Mouse (Mus musculus): ENCODE data around the gene Mknk1. TPM values are rescaled to one million over a fixed set of nuclear protein-coding genes. Genes with fewer than 3 reads are reported as not detected.
A peak's percentile ranks its signal among the peaks of the same experiment; 100 is the strongest.

The Mknk1 gene
- polyA plus RNA-seq (2016; fragmentation: Nextera tagmentation; extraction: Ambion mirVana): 23.1 and 29.6 TPM in 2 replicates

GRCm38 (mm10) chr4:115838696-115839641 is at the start of gene Mknk1:
Gene Mknk1, plus strand, starts transcription at chr4:115839198.
- Histone ChIP-seq H3K27ac (peak within 1 kb of the TSS; percentile 85), H3K9me3 (replicated peaks) (no peaks in the 10 kb centered on the region), H3K36me3 (no peaks in the 10 kb centered on the region), H3K4me3 (peak within 1 kb of the TSS; percentile 76), H3K27me3 (ENCODE audit: low read depth, poor library complexity, severe bottlenecking) (no peaks in the 10 kb centered on the region), H3K4me1 (peaks cover 15% of the 10 kb centered on the region)
- 3% methylated on average over 51 of the region's 51 CpGs for WGBS
- peak; percentile 93 for DNase-seq (ENCODE audit: low spot score)

GRCm38 (mm10) chr4:115790864-115791263 is 48.1 kb upstream of the Mknk1 start:
- WGBS: 84% methylated on average over 3 of the region's 3 CpGs
- Histone ChIP-seq H3K4me1 (peaks cover 11% of the 10 kb centered on the region), H3K36me3 (peaks cover 62% of the 10 kb centered on the region), H3K4me3 (no peak overlapping the region), H3K9me3 (replicated peaks) (no peaks in the 10 kb centered on the region), H3K27me3 (ENCODE audit: low read depth, poor library complexity, severe bottlenecking) (no peaks in the 10 kb centered on the region), H3K27ac (no peak overlapping the region)
- DNase-seq (ENCODE audit: low spot score): no peak

GRCm38 (mm10) chr4:115795360-115795759 is 43.6 kb upstream of the Mknk1 start:
- H3K4me3 ChIP-seq: no peak overlapping the region
- H3K27me3 ChIP-seq (ENCODE audit: low read depth, poor library complexity, severe bottlenecking): no peaks in the 10 kb centered on the region
- peaks cover 78% of the 10 kb centered on the region for H3K36me3 ChIP-seq
- WGBS: 65% methylated on average over 3 of the region's 3 CpGs
- no peak overlapping the region; the same call in 1 of the 2 replicates for H3K27ac ChIP-seq
- H3K9me3 ChIP-seq (replicated peaks): no peaks in the 10 kb centered on the region
- no peak for DNase-seq (ENCODE audit: low spot score)
- H3K4me1 ChIP-seq: peaks cover 10% of the 10 kb centered on the region; the same call in 1 of the 2 replicates

GRCm38 (mm10) chr4:115799981-115800380 is 39.0 kb upstream of the Mknk1 start:
- DNase-seq (ENCODE audit: low spot score): no peak
- 95% methylated on average over 3 of the region's 3 CpGs for WGBS
- Histone ChIP-seq H3K4me1 (peaks cover 7% of the 10 kb centered on the region; the same call in 1 of the 2 replicates), H3K27me3 (ENCODE audit: low read depth, poor library complexity, severe bottlenecking) (no peaks in the 10 kb centered on the region), H3K4me3 (no peak overlapping the region), H3K9me3 (replicated peaks) (no peaks in the 10 kb centered on the region), H3K27ac (no peak overlapping the region), H3K36me3 (peaks cover 70% of the 10 kb centered on the region)

GRCm38 (mm10) chr4:115812326-115812725 is 26.7 kb upstream of the Mknk1 start:
- Histone ChIP-seq H3K36me3 (peaks cover 46% of the 10 kb centered on the region), H3K4me3 (no peak overlapping the region), H3K27ac (no peak overlapping the region), H3K27me3 (ENCODE audit: low read depth, poor library complexity, severe bottlenecking) (no peaks in the 10 kb centered on the region), H3K4me1 (no peaks in the 10 kb centered on the region), H3K9me3 (replicated peaks) (no peaks in the 10 kb centered on the region)
- 95% methylated on average over 4 of the region's 4 CpGs for WGBS
- no peak for DNase-seq (ENCODE audit: low spot score)

- no peak overlapping the region for H3K27ac ChIP-seq
- no peaks in the 10 kb centered on the region for H3K4me1 ChIP-seq
- WGBS: 94% methylated on average over 5 of the region's 5 CpGs
- H3K27me3 ChIP-seq (ENCODE audit: low read depth, poor library complexity, severe bottlenecking): no peaks in the 10 kb centered on the region
- no peak overlapping the region for H3K4me3 ChIP-seq
- DNase-seq (ENCODE audit: low spot score): no peak
- peaks cover 40% of the 10 kb centered on the region for H3K36me3 ChIP-seq
- no peaks in the 10 kb centered on the region for H3K9me3 ChIP-seq (replicated peaks)
These were observed 23.4 kb upstream of the Mknk1 start for GRCm38 (mm10) chr4:115815606-115816005.

- H3K4me1 ChIP-seq: peaks cover 7% of the 10 kb centered on the region
- H3K27ac ChIP-seq: no peak overlapping the region
- H3K9me3 ChIP-seq (replicated peaks): no peaks in the 10 kb centered on the region
- H3K27me3 ChIP-seq (ENCODE audit: low read depth, poor library complexity, severe bottlenecking): no peaks in the 10 kb centered on the region
- H3K36me3 ChIP-seq: peaks cover 6% of the 10 kb centered on the region; the same call in 1 of the 2 replicates
- no peak overlapping the region for H3K4me3 ChIP-seq
- WGBS: 70% methylated on average over 3 of the region's 3 CpGs
- DNase-seq (ENCODE audit: low spot score): peak; percentile 17
These were observed 18.8 kb upstream of the Mknk1 start for GRCm38 (mm10) chr4:115820199-115820598.

GRCm38 (mm10) chr4:115820944-115821343 is 18.1 kb upstream of the Mknk1 start:
- Histone ChIP-seq H3K27me3 (ENCODE audit: low read depth, poor library complexity, severe bottlenecking) (no peaks in the 10 kb centered on the region), H3K4me1 (peaks cover 7% of the 10 kb centered on the region), H3K4me3 (no peak overlapping the region), H3K36me3 (no peaks in the 10 kb centered on the region), H3K9me3 (replicated peaks) (no peaks in the 10 kb centered on the region), H3K27ac (no peak overlapping the region)
- WGBS: 74% methylated on average over 3 of the region's 3 CpGs
- DNase-seq (ENCODE audit: low spot score): peak; percentile 21

- no peaks in the 10 kb centered on the region for H3K9me3 ChIP-seq (replicated peaks)
- H3K36me3 ChIP-seq: no peaks in the 10 kb centered on the region
- H3K27ac ChIP-seq: no peak overlapping the region
- 0 out of 2 replicates have a peak, but pooled peaks cover 1% of the 10 kb centered on the region for H3K27me3 ChIP-seq (ENCODE audit: low read depth, poor library complexity, severe bottlenecking)
- H3K4me3 ChIP-seq: no peak overlapping the region
- no peak for DNase-seq (ENCODE audit: low spot score)
- H3K4me1 ChIP-seq: peaks cover 7% of the 10 kb centered on the region
These were observed 17.6 kb upstream of the Mknk1 start for GRCm38 (mm10) chr4:115821431-115821830.

GRCm38 (mm10) chr4:115821928-115822327 is 17.1 kb upstream of the Mknk1 start:
- Histone ChIP-seq H3K9me3 (replicated peaks) (no peaks in the 10 kb centered on the region), H3K36me3 (no peaks in the 10 kb centered on the region), H3K4me3 (no peak overlapping the region), H3K27me3 (ENCODE audit: low read depth, poor library complexity, severe bottlenecking) (peaks cover 6% of the 10 kb centered on the region; the same call in 1 of the 2 replicates), H3K4me1 (peaks cover 7% of the 10 kb centered on the region), H3K27ac (no peak overlapping the region)
- WGBS: 76% methylated on average over 3 of the region's 3 CpGs
- DNase-seq (ENCODE audit: low spot score): no peak

- no peaks in the 10 kb centered on the region for H3K36me3 ChIP-seq
- 64% methylated on average over 2 of the region's 2 CpGs for WGBS
These were observed 14.8 kb upstream of the Mknk1 start for GRCm38 (mm10) chr4:115824178-115824577.

GRCm38 (mm10) chr4:115825271-115825670 is 13.7 kb upstream of the Mknk1 start:
- Histone ChIP-seq H3K27ac (no peak overlapping the region), H3K9me3 (replicated peaks) (no peaks in the 10 kb centered on the region), H3K4me1 (peaks cover 23% of the 10 kb centered on the region), H3K36me3 (no peaks in the 10 kb centered on the region), H3K4me3 (no peak overlapping the region), H3K27me3 (ENCODE audit: low read depth, poor library complexity, severe bottlenecking) (peaks cover 23% of the 10 kb centered on the region)
- WGBS: 89% methylated on average over 2 of the region's 2 CpGs
- DNase-seq (ENCODE audit: low spot score): no peak

More at GRCm38 (mm10) chr4:115824178-115824577, 14.8 kb upstream of the Mknk1 start:
- H3K9me3 ChIP-seq (replicated peaks): no peaks in the 10 kb centered on the region
- H3K27ac ChIP-seq: no peak overlapping the region
- peaks cover 12% of the 10 kb centered on the region; the same call in 1 of the 2 replicates for H3K27me3 ChIP-seq (ENCODE audit: low read depth, poor library complexity, severe bottlenecking)
- peaks cover 23% of the 10 kb centered on the region for H3K4me1 ChIP-seq
- DNase-seq (ENCODE audit: low spot score): no peak
- no peak overlapping the region for H3K4me3 ChIP-seq

- H3K36me3 ChIP-seq: peaks cover 10% of the 10 kb centered on the region
- H3K4me1 ChIP-seq: peaks cover 23% of the 10 kb centered on the region
- no peaks in the 10 kb centered on the region for H3K9me3 ChIP-seq (replicated peaks)
- no peak overlapping the region for H3K27ac ChIP-seq
- DNase-seq (ENCODE audit: low spot score): no peak
- 72% methylated on average over 3 of the region's 3 CpGs for WGBS
- H3K27me3 ChIP-seq (ENCODE audit: low read depth, poor library complexity, severe bottlenecking): peaks cover 24% of the 10 kb centered on the region
- peak overlapping the region; percentile 83; the same call in 1 of the 2 replicates for H3K4me3 ChIP-seq
These were observed 11.9 kb upstream of the Mknk1 start for GRCm38 (mm10) chr4:115827066-115827465.

All from limb, embryonic 10.5 days (tissue).